Mouse (Mus musculus) retina, adult 2 months (tissue): Measurements from ENCODE around the gene Smoc1.
A peak's percentile ranks its signal among the peaks of the same experiment; 100 is the strongest.

Experiments
- DNase-seq: peaks from one replicate; pipeline ENCODE4 v3.0.0-alpha.2; 2012; ENCODE audit warnings: low read depth, low spot score

The Smoc1 gene

GRCm38 (mm10) chr12:81167142-81167541, 140.5 kb downstream of the Smoc1 start:
- DNase-seq: no peak

DNA sequence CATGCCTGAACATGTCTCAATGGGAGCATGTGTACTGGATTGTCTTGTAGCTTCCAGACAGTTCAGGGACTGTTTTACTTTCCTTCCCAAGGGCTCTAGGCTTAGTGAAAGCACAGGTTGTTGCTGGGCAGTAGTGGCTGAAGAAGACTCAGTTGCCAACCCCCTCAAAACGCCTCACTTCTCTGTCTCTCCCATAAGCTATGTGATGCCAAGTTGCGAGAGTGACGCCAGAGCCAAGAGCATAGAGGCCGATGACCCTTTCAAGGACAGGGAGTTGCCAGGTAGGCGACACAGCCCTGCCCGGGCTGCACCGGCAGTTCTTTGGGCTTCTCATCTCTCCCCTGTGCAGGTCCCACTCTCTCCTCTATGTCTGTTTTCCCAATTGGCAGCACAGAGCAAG, 141.4 kb downstream of the Smoc1 start:
- DNase-seq: no peak

DNA sequence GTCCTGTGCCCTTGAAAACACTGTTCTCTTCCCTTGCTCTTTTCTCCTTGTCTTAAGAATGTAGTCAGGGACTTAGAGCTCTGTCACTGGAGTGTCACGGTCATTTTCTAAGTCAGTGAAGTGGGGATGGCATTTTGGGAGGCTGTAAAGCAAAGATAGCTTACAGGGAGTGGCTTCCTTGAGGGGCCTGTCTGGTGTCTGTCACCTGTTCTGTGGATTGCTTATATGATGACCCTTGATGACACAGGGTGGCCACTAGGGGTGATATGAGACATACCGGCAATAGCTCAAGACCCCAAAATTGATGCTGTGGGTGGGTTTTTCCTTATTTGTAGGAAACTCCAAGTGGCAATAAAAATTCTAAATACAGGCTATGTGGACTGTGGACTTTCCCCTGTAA, 141.9 kb downstream of the Smoc1 start:
- no peak for DNase-seq

- DNase-seq: no peak
Observed at GRCm38 (mm10) chr12:81170076-81170475, 143.5 kb downstream of the Smoc1 start.

GRCm38 (mm10) chr12:81173011-81173410, 146.4 kb downstream of the Smoc1 start:
- no peak for DNase-seq

DNA sequence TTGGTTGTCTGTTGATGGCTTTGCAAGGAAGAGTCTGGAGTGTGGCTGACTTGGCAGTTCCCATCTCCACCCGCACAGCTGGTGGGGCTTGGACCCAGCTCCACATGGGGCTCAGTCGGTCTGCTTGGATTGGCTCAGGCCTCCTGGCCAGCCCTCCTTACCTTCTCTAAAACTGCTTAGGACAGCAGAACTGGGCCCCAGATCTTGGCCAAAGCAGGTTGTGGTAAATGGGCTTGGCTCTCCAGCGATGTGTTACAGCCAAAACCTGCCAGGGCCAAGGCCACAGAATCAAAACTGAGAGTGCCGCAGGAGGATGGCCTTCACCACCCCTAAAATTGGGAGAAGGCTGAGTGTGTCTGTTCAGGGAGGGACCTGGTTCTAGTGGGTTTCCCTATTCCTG, 147.3 kb downstream of the Smoc1 start:
- no peak for DNase-seq

GRCm38 (mm10) chr12:81175252-81175651, 148.6 kb downstream of the Smoc1 start:
- no peak for DNase-seq

DNA sequence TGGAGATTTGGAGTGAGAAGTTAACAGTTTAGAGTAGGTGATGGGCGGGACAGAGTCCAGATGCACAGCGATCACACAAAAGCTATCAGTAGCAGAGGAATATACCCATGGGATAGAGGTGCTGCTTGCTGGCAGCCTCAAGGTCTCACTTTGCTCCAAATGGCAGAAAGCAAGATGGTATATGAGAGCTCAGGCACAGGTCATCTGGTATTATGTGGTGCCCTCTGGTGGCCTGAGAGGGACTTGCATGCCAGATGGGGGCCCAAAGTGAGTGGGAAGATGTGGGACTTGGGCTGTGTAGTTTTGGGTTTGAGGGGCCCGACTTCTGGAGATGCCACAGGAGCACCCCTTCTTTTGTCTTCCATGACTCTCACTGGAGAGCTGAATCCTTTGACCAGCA, 155.5 kb downstream of the Smoc1 start:
- DNase-seq: peak; percentile 26

DNA sequence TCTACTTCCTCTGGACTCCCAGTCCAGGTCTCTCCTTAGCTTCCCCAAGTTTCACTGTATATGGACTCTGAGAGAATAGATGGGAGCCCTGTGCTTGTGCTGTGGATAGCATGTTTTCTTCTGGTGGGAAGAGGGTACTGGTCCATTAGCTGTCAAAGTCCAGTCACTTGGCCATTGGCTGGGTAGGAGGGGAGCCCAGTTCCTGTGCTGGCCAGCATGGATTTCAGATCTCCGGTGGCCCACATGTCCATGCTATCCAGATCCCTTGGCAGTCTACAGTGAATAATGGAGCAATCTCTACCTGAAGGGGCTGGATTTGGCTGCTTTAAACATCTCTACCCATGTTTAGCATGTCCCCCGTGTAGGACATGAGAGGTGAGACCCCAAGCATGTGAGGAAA, 158.4 kb downstream of the Smoc1 start:
- DNase-seq: no peak

DNA sequence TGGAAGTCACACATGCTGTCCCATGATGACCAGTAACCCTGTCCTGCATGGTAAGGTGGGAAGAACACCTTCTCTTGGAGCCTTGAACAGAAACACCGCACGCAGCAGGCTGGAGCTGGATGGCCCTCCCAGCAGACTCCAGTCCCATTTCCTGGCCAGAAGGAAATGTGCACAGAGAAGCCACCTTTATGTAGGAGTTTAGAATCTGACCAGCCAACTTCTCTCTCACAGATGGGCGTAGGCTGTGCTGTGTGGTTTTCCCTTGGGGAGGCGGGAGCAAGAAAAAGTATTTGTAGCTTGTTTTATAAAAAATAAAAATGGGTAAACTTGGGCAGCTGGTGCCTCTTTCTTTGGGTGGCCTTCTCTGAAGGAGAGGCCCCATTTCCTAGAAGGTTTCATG, 159.5 kb downstream of the Smoc1 start:
- no peak for DNase-seq

DNA sequence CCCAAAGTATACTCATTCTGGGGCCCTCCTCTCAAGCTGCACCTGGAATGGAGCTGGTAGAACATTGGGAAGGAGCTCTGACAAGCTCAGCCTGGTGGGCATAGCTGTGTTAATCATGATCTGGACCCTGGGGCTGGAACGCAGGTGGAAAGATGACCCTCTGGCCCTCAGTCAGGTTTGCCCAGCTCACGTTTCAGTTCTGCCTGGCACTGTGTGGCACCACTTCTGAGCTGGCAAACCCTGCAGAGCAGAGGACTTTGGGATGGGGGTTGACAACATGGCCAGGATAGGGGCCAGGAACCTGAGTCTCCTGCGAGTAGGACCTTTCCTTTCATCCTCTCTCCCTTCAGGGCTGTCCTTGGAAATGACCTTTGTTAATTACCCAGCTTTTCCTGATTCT, 160.1 kb downstream of the Smoc1 start:
- DNase-seq: no peak

- DNase-seq: no peak
Observed at GRCm38 (mm10) chr12:81188423-81188822, 161.8 kb downstream of the Smoc1 start.

DNA sequence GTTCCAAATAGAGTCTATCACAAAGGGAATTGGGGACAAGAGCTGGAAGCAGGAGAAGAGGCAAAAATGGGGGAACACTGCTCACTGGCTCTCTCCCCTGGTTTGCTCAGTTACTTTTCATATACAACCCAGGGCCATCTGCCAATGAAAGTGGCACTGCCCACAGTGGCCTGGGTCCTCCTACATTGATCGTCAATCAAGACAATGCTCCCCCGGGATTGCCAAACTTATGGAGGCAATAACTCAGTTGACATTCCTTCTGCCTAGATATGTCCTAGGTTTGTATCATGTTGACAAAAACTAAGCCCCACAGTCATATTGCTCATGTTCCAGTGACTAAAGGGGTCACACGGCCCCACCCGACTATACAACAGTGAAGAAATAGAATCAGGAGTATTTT, 162.4 kb downstream of the Smoc1 start:
- no peak for DNase-seq

GRCm38 (mm10) chr12:81189636-81190035, 163.0 kb downstream of the Smoc1 start:
- no peak for DNase-seq

DNA sequence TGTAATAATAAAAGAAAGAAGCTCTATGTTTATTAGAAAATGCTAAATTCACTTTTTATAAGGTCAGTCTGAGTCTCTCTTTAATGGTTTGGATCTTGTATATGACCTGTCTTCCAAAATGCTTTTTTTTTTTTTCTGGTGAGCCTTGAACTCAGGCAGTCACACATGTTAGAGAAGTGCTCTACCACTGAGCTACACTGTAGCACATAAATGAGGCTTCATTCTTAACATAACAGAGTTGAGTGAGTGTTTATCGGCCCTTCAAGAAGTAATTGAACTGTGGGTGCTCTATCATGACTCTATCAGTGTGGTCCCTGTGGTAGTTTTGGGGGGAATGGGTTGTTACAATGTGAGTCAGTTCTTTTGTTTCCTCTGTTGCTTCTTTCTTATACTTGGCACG, 167.4 kb downstream of the Smoc1 start:
- no peak for DNase-seq

DNA sequence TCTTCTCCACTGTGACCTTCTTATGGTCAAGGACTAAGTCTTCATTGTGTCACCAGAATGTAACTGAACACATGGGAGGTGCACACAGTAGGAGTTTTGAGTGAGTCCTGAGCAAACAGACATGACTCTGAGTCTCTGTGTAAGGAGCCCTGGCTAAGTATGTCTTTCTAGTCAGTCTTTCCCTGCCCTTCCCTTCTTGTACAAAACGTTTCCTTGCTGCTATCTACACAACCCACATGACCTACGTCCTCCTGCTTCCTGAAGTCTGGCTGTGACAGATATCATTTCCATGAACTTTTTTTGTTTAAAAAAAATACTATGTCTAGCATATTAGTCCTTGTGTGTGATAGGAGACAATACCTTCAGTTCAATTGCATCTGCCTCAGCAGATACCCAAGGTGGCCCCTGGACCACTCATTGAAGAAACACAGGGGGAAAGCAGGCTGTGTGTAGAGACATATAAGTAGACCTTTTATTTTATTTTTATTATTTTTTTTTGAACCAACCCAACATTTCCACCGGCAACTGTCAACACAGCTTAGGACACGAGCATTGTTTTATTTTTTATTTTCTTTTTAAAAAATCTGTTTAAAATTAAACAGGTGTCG, 171.0 kb downstream of the Smoc1 start:
- no peak for DNase-seq

GRCm38 (mm10) chr12:81199280-81199955, 172.8 kb downstream of the Smoc1 start:
- peak; percentile 57 for DNase-seq

DNA sequence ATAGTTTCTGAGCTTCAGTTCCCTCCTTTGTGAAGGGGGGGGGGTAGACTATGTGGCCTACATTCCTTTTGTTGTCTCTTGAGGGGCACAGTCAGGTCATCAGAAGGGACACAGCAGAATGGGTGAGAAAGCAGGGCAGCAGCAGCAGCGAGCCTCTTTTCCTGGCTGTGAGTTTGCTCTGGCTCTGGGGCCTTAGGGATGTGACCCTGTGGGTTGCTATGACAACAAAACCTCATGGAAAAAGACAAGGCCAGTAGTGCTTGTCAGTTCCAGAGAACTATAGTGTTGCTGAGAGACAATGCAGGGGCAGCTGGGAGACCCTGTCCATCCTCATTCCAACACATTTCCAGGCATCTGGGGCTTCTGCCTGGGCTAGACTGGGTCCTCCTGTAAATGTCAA, 176.6 kb downstream of the Smoc1 start:
- DNase-seq: no peak

DNA sequence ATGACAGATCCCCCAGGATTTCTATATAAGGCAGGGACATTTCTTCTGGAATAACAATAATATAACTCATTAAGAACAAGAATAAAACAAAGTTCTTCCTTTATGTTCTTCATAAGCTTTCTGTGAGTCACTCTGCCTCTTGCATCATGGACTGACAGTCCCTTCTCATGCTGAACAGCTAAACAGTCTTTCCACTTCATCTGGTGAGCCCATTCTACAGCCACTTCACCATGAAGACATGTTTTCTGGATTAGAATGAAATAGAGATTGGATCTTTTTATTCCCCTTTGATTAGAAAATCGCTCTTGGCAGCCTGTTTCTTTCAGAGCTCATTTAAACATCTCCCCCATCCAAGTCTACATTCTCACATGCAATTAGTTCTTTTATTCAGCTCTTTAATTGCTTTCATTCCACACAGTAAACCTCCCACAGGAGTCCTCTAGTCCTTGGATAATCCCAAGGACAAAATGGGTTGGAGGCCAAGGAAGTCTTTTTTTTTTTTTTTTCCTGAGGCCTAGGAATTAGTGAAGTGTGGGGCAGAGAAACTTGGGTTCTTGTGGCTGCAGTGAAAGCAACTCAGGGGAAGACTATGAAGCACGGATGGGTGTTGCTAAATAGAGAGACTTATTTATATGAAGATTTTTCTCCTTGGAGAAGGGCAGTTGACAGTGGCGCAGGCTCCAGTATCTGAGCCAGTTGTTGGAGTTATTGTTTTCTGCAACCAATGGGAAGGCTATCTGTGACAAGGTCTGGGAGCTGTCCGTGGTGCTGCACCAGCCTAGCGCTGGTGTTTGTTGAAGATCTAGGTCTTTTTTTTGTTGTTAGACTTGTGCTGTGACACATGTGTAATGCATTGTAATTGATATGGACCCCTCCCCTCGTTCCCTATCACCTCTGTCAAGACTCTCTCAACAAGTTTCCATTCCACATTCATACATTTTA, 179.3 kb downstream of the Smoc1 start:
- no peak for DNase-seq

GRCm38 (mm10) chr12:81208559-81208958, 182.0 kb downstream of the Smoc1 start:
- no peak for DNase-seq

DNA sequence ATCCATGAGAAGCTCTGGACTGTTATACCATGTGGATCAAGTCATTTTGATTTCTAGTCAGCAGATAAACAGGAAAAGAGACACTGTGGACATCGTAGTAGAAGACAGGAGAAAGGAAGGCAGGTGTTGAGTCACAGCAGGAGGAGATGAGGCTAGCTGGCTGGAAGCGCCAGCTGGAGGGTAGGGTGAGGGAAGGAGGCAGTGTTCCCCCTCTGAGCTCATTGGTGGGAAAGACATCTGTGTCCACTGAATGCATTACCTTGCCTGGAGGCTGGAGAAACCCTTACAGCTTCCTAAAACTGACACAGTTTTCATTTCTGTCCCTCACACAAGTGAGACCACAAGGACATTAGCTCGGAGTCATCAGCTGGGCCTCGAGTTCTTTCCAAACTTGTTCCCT, 192.7 kb downstream of the Smoc1 start:
- DNase-seq: no peak

- DNase-seq: no peak
Observed at GRCm38 (mm10) chr12:81223276-81223675, 196.7 kb downstream of the Smoc1 start.

GRCm38 (mm10) chr12:81224843-81225242, 198.2 kb downstream of the Smoc1 start:
- DNase-seq: no peak
